Mouse (Mus musculus) cortical plate, adult 2 months (tissue): ENCODE measurements around the gene Bpi.

ENCODE experiments used
- CTCF ChIP-seq: fragments of 200-500 bp; IDR thresholded peaks from 2 replicates; pipeline ENCODE4 v1.5.1; 2011; ENCODE audit warnings: mild to moderate bottlenecking, control low read depth, low read length; ENCODE audit not compliant: insufficient read depth; ENCODE audit errors: extremely low read depth
- POLR2A ChIP-seq: fragments of 200-500 bp; IDR thresholded peaks from 2 replicates; pipeline ENCODE4 v1.6.1; 2011; ENCODE audit warnings: mild to moderate bottlenecking, low read length, control low read depth; ENCODE audit not compliant: insufficient read depth; ENCODE audit errors: extremely low read depth

DNA sequence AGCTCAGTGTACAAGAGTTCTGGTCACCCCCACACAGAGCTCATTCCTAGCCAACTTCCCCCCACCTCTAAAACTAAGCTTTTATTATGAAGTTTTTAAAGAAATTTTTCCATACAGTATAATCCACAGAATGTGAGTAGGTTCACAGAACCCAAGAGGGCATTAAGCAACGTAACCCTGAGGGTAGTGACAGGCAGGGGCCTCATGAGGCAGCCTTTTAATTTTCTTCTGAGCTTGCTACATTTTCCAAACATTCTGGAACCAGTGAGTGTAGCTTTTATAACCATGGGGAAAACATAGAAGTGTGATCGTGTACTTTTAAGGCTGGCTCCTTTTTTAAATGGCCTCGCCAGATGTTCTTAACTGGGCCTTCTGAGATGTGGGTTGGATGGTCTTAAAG lies 34.4 kb upstream of the Bpi start:
- no peak for TF ChIP-seq POLR2A
- TF ChIP-seq CTCF = no peak
